Mouse (Mus musculus) CH12.LX (cell line): Measurements from ENCODE around the gene Bphl.

Source experiments
- CTCF ChIP-seq, 2 experiments: IDR thresholded peaks in 1 of 2; conservative IDR thresholded peaks in 1 of 2; 2 replicates each; pipeline ENCODE4 v1.5.1; 2011 to 2012; ENCODE audit warnings: low read depth in 2 of 2, low read length in 2 of 2, improper control_type of control experiment in 1 of 2, inconsistent platforms in 1 of 2, mild to moderate bottlenecking in 1 of 2, moderate library complexity in 1 of 2
- EP300 ChIP-seq: IDR thresholded peaks from 2 replicates; pipeline ENCODE4 v1.6.1; 2011; ENCODE audit warnings: low read length, improper control_type of control experiment
- GABPA ChIP-seq: IDR thresholded peaks from 2 replicates; pipeline ENCODE4 v1.6.1; 2012; ENCODE audit warnings: low read depth, low read length, improper control_type of control experiment, inconsistent platforms; ENCODE audit not compliant: insufficient replicate concordance
- JUN ChIP-seq: IDR thresholded peaks from 2 replicates; pipeline ENCODE4 v1.6.1; 2011; ENCODE audit warnings: low read depth, mild to moderate bottlenecking, low read length, improper control_type of control experiment, moderate library complexity; ENCODE audit not compliant: insufficient read depth
- MAFK ChIP-seq: IDR thresholded peaks from 2 replicates; pipeline ENCODE4 v1.6.1; 2011; ENCODE audit warnings: low read length, improper control_type of control experiment; ENCODE audit not compliant: insufficient replicate concordance
- POLR2A ChIP-seq: IDR thresholded peaks from 2 replicates; pipeline ENCODE4 v1.6.1; 2011; ENCODE audit warnings: low read depth, mild to moderate bottlenecking, improper control_type of control experiment, low read length
- POLR2AphosphoS2 ChIP-seq: IDR thresholded peaks from 2 replicates; pipeline ENCODE4 v1.6.1; 2011; ENCODE audit warnings: low read depth, low read length, improper control_type of control experiment
- TCF12 ChIP-seq: IDR thresholded peaks from 2 replicates; pipeline ENCODE4 v1.6.1; 2014; ENCODE audit warnings: low read depth, mild to moderate bottlenecking, inconsistent platforms, low read length, improper control_type of control experiment
- UBTF ChIP-seq: IDR thresholded peaks from 2 replicates; pipeline ENCODE4 v1.6.1; 2012; ENCODE audit warnings: low read depth, mild to moderate bottlenecking, inconsistent platforms, low read length, improper control_type of control experiment, moderate library complexity
- USF1 ChIP-seq: IDR thresholded peaks from 2 replicates; pipeline ENCODE4 v1.6.1; 2014; ENCODE audit warnings: low read depth, mild to moderate bottlenecking, inconsistent platforms, low read length, improper control_type of control experiment
- ZC3H11A ChIP-seq: IDR thresholded peaks from 2 replicates; pipeline ENCODE4 v1.6.1; 2012; ENCODE audit warnings: low read depth, mild to moderate bottlenecking, inconsistent platforms, low read length, improper control_type of control experiment
- ZKSCAN1 ChIP-seq: IDR thresholded peaks from 2 replicates; pipeline ENCODE4 v1.6.1; 2012; ENCODE audit warnings: low read depth, inconsistent platforms, low read length, improper control_type of control experiment, borderline replicate concordance
- ZMIZ1 ChIP-seq: IDR thresholded peaks from 2 replicates; pipeline ENCODE4 v1.6.1; 2012; ENCODE audit warnings: low read depth, mild to moderate bottlenecking, inconsistent platforms, low read length, improper control_type of control experiment

DNA sequence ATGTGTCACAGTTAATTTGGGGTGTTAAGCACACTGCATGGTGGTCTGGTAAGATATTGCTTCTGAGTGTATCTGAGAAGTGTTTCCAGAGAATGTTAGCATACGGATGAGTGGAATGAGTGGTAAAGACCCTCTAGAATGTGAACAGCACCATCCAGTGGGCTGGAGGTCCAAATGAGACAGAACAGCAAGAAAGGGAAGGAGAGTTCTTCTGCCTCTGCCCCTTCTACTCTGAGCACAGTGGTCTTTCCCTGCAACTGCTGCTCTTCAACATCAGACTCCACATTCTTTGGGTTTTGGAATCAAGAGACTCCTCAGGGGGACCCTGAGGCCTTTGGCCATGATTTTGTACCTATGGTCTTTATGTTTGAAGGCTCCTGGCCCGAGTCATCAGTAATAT lies 68.9 kb downstream of the Bphl start:
- TF ChIP-seq TCF12 (no peak), GABPA (no peak), POLR2A (no peak), JUN (no peak), ZC3H11A (no peak), MAFK (no peak), EP300 (no peak), CTCF (conservative IDR thresholded peaks at IDR 0.05 in 1 of 2, IDR thresholded peaks at IDR 0.05 in 1 of 2; ENCODE audit: low read depth in 2 of 2, low read length in 2 of 2) (peak in 1 of 2 experiments; percentile 30; a peak in 2 of 4 replicates), USF1 (no peak), UBTF (no peak), POLR2AphosphoS2 (no peak), ZKSCAN1 (no peak), ZMIZ1 (no peak)
